Mouse (Mus musculus) kidney, adult 2 months (tissue): Measurements from ENCODE around the gene Vmn1r3.
"Not testable (repeated sequence)": the region's sequence is repeated elsewhere in the genome, so short reads cannot be mapped to it uniquely, and the experiment has no call there.

ENCODE experiments used
- CTCF ChIP-seq: fragments of 200-500 bp; conservative IDR thresholded peaks from 2 replicates; pipeline ENCODE4 v1.5.1; 2011; ENCODE audit warnings: low read depth, mild to moderate bottlenecking, control low read depth, low read length, moderate library complexity, mixed read lengths; ENCODE audit not compliant: insufficient read depth, insufficient read length
- POLR2A ChIP-seq: fragments of 200-500 bp; IDR thresholded peaks from one replicate; pipeline ENCODE4 v1.6.1; 2011; ENCODE audit warnings: low read depth, low read length, control low read depth

DNA sequence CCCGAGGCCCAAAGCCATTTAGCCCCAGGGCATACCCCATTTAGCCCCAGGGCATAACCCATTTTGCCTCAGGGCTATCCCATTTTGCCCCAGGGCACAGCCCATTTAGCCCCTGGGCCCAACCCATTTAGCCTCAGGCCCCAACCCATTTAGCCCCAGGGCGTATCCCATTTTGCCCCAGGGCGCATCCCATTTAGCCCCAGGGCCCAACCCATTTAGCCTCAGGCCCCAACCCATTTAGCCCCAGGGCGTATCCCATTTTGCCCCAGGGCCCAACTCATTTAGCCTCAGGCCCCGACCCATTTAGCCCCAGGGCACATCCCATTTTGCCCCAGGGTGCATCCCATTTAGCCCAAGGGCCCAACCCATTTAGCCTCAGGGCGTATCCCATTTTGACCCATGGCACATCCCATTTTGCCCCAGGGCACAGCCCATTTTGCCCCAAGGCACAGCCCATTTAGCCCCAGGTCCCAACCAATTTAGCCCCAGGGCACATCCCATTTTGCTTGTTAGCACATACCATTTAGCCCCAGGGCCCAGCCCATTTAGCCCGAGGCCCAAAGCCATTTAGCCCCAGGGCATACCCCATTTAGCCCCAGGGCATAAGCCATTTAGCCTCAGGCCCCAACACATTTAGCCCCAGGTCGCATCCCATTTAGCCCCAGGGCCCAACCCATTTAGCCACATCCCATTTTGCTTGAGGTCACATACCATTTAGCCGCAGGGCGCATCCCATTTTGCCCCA lies 8.2 kb downstream of the Vmn1r3 start:
- not testable (repeated sequence) for TF ChIP-seq CTCF, POLR2A
